Mouse (Mus musculus) C2C12 (cell line): Measurements from ENCODE around the gene Klc2. TPM values are rescaled to one million over a fixed set of nuclear protein-coding genes. Genes with fewer than 3 reads are reported as not detected.
A peak's percentile ranks its signal among the peaks of the same experiment; 100 is the strongest.

Experiments used
- H3K27me3 ChIP-seq: one replicate; pipeline ENCODE4 v1.6.1; 2011; ENCODE audit not compliant: control insufficient read depth, insufficient read depth, insufficient read length
- H3K36me3 ChIP-seq: one replicate; pipeline ENCODE4 v1.6.1; 2011; ENCODE audit not compliant: control insufficient read depth, insufficient read depth
- H3K4me3 ChIP-seq: one replicate; pipeline ENCODE4 v1.5.1; 2011; ENCODE audit warnings: mild to moderate bottlenecking, control low read depth; ENCODE audit not compliant: poor library complexity, insufficient read depth, severe bottlenecking
- H3K79me2 ChIP-seq: one replicate; pipeline ENCODE4 v1.6.1; 2011; ENCODE audit not compliant: control insufficient read depth, insufficient read depth
- H3K79me3 ChIP-seq: one replicate; pipeline ENCODE4 v1.6.1; 2011; ENCODE audit warnings: low read depth, control low read depth
- H3ac ChIP-seq: one replicate; pipeline ENCODE3; 2011; ENCODE audit warnings: low read depth; ENCODE audit not compliant: control insufficient read depth, insufficient read length
- CEBPB ChIP-seq: IDR thresholded peaks from one replicate; pipeline ENCODE4 v1.6.1; 2011; ENCODE audit warnings: low read depth, mild to moderate bottlenecking, control low read depth, moderate library complexity
- CTCF ChIP-seq: IDR thresholded peaks from one replicate; pipeline ENCODE4 v1.5.1; 2011; ENCODE audit not compliant: control insufficient read depth, insufficient read depth, insufficient read length
- FOSL1 ChIP-seq: IDR thresholded peaks from one replicate; pipeline ENCODE4 v1.8.0; 2011; ENCODE audit warnings: mild to moderate bottlenecking, low read length; ENCODE audit not compliant: poor library complexity, insufficient read depth, severe bottlenecking
- MAX ChIP-seq: IDR thresholded peaks from one replicate; pipeline ENCODE4 v1.6.1; 2011; ENCODE audit warnings: mild to moderate bottlenecking, control low read depth
- MYOD1 ChIP-seq: IDR thresholded peaks from one replicate; pipeline ENCODE4 v1.6.1; 2011; ENCODE audit warnings: low read depth; ENCODE audit not compliant: control insufficient read depth, insufficient read length
- MYOG ChIP-seq: IDR thresholded peaks from one replicate; pipeline ENCODE4 v1.6.1; 2011; ENCODE audit not compliant: control insufficient read depth, insufficient read length; ENCODE audit errors: extremely low read depth
- USF1 ChIP-seq: IDR thresholded peaks from one replicate; pipeline ENCODE4 v1.6.1; 2011; ENCODE audit warnings: low read depth, mild to moderate bottlenecking, control low read depth, moderate library complexity
- polyA plus RNA-seq: library from polyadenylated mRNA; unstranded; fragments of >200 nt; fragmentation: generic; extraction: Trizol; gene quantifications from one replicate; pipeline ENCODE4 v1.2.1, GENCODE M21; 2012; ENCODE audit warnings: missing spikeins

Gene Klc2
- polyA plus RNA-seq, 1 experiment: 30.5 TPM

DNA sequence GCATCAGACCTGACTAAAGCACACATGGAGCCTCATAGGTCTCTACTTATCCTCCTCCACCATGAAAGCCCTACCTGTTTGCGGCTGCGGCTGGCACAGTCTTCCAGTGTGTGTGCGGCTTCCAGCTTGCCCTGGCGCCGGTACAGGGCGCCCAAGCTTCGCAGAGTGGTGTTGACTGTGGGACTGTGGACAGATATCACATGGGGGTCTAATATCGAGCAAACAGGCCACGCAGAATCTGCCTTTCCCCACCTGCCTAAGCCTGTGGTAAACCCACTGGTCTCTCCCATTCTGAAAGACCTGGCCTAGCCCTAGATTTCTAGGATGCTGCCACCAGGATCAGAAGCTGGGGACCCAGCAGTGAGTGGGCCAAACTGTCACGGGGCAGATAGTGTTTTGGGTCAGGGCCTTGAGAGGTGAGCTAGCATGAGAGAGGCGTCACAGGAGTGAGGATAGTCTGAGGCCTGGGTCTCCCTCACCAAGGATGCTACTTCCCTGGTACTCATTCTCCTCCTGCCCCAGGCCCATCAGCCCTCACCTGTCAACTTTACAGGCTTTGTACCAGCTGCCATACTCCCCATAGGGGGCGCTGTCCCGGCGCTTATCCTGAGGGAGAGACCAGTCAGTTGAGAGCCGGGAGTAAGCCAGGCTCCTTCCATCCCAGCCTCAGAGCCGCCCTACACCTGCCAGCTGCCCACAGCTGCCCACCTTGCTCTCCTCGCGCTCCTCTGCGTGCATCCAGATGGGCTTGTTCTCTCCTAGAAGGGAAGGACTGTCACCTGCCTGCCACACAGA lies 8.5 kb downstream of the Klc2 start:
- Histone ChIP-seq H3K36me3 (peaks cover 37% of the 10 kb centered on the region), H3K27me3 (no peaks in the 10 kb centered on the region), H3K79me3 (peaks cover 10% of the 10 kb centered on the region), H3ac (no peak overlapping the region), H3K79me2 (peaks cover 19% of the 10 kb centered on the region), H3K4me3 (no peak overlapping the region)
- TF ChIP-seq CEBPB (no peak), MAX (no peak), FOSL1 (no peak), USF1 (no peak), MYOD1 (no peak), MYOG (no peak), CTCF (no peak)

DNA sequence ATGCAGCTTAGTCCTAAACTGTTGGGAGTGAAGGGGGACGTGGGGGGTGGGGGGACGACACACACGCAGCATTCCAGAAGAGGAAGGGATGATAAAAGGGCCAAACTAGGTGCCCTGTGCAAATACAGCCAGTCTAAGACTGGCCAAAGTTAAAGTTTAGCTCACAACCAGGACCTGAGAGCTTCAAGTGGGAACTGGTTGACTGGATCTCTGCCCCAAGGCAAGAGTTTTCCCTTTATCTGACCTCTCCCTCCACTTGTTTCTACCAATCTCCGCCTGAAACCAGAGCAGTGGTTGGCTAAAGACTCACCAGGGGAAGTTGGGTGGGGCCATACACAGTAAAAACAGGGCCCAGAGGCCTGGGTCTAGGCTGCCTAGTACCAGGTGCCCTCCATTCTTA lies 9.7 kb downstream of the Klc2 start:
- Histone ChIP-seq H3K79me2 (peaks cover 23% of the 10 kb centered on the region), H3K36me3 (peaks cover 48% of the 10 kb centered on the region), H3K4me3 (no peak overlapping the region), H3K27me3 (no peaks in the 10 kb centered on the region), H3K79me3 (peaks cover 13% of the 10 kb centered on the region), H3ac (no peak overlapping the region)
- no peak for TF ChIP-seq MYOG
- TF ChIP-seq CTCF: no peak
- no peak for TF ChIP-seq CEBPB
- TF ChIP-seq FOSL1: no peak
- no peak for TF ChIP-seq USF1
- TF ChIP-seq MYOD1: no peak
- no peak for TF ChIP-seq MAX

DNA sequence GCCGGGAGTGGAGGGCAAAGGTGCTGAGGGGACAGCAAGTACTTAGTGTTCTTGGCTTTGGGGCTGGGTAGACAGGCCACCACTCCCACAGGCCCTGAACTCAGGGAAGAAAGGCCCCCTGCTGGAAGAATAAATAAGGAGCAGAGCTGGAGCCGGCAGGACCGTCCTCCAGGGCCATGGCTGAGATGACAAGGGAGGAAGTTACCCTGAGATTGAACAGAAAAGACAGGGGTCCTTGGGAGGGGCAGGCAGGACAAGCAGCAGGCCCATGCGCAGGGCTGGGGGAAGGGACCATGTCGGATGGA lies 10.1 kb downstream of the Klc2 start:
- TF ChIP-seq CEBPB: no peak
- no peak for TF ChIP-seq USF1
- TF ChIP-seq MAX: no peak
- TF ChIP-seq MYOD1: no peak
- TF ChIP-seq CTCF: no peak
- no peak for TF ChIP-seq FOSL1

DNA sequence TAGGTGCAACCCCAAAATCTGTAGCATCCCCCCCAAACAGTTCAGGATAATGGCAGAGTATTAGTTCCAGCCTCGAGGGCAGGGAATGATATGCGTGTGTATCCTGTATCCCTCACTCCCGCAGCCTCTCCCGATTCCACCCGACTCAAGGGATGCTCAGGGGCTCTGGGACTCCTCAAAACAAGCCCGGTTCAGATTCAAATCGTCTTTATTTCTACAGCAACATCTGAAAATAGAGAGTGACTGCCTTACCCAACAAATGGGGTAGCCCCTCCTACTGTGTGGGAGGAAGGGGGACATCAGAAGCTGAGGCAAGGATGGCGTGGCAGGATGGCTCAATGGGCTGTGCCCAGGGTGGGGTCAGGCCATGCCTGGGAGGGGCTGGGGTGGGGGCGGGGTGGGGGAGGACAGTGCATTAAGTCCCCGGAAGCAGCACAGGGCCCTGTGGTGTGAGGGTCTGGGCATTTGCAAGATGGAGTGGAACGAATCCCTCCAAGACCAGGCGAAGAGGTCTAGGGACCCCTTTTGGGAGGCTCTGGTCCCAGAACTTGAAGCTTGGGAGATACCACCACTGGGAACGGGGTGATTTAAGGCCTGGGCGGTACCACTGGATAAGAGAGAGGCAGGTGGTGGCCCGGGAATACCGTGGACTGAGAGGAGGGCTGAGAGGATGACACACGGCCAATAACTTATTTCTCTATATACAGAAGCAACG lies 10.6 kb downstream of the Klc2 start:
- peaks cover 55% of the 10 kb centered on the region for H3K36me3 ChIP-seq
- H3K79me3 ChIP-seq: peaks cover 13% of the 10 kb centered on the region
- no peak for TF ChIP-seq MYOD1
- no peak for TF ChIP-seq FOSL1
- no peak for TF ChIP-seq CEBPB
- TF ChIP-seq CTCF: no peak
- TF ChIP-seq MYOG: no peak
- no peak for TF ChIP-seq USF1
- no peak for TF ChIP-seq MAX
- H3ac ChIP-seq: no peak overlapping the region
- no peak overlapping the region for H3K4me3 ChIP-seq
- no peaks in the 10 kb centered on the region for H3K27me3 ChIP-seq
- peaks cover 23% of the 10 kb centered on the region for H3K79me2 ChIP-seq

More for the DNA sequence above, 10.1 kb downstream of the Klc2 start:
- H3ac ChIP-seq: no peak overlapping the region
- H3K79me2 ChIP-seq: peaks cover 23% of the 10 kb centered on the region
- H3K27me3 ChIP-seq: no peaks in the 10 kb centered on the region
- H3K36me3 ChIP-seq: peaks cover 53% of the 10 kb centered on the region
- H3K79me3 ChIP-seq: peaks cover 13% of the 10 kb centered on the region
- H3K4me3 ChIP-seq: no peak overlapping the region

DNA sequence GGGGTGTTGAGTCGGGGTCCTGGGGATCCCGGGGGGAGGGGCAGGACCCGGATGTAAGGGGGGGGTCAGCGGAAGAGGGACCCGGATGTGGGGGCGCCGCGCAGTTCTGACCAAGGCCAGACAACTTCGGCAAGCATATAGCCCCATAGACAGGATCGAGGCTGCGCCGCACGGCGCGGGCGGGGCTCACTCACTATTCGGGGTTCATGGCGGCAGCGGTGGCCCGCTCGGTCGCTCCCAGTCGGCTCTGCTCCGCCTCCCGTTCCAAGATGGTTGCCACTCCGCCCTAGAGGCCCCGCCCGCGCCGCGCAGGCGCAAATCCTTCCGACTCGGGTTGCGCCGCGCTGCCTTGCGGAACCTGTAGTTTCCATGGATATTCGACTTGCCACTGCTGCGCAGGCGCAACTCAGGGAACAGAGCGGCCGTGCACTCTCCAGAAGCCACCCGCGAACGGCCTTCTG lies 11.6 kb downstream of the Klc2 start, which contains the start of gene Rab1b:
Gene Rab1b (minus strand): TSS at position 342 of the 461 bp plus-strand sequence.
- H3K4me3 ChIP-seq: peak within 1 kb of the TSS; percentile 97
- H3K79me3 ChIP-seq: peaks cover 13% of the 10 kb centered on the region
- no peak for TF ChIP-seq MAX
- no peak for TF ChIP-seq CEBPB

DNA sequence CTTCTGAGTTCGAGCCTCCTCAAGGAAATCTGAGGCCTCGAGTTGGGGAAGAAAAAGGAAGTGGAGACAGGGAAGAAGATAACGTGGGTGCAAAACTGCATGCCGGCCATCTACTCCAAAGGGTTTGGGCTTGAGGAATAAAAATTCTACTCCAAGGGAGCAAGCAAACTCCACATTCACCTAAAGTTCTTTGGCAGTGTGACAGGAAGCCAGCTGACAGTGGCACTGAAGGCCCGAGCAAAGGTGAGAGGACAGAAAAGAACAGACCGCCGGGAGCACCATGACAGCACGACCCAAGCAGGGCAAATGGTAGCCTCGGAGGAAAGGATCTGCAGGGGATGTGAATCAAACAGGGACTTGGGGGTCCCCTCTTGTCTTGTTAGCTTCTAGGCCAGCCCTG lies 12.3 kb downstream of the Klc2 start:
- Histone ChIP-seq H3K79me2 (peaks cover 23% of the 10 kb centered on the region), H3ac (peak overlapping the region; percentile 79), H3K79me3 (peaks cover 13% of the 10 kb centered on the region), H3K36me3 (peaks cover 62% of the 10 kb centered on the region), H3K4me3 (peak overlapping the region; percentile 97), H3K27me3 (no peaks in the 10 kb centered on the region)
- no peak for TF ChIP-seq USF1
- TF ChIP-seq MYOG: no peak
- TF ChIP-seq CTCF: no peak
- TF ChIP-seq MYOD1: no peak
- no peak for TF ChIP-seq FOSL1
- no peak for TF ChIP-seq MAX
- TF ChIP-seq CEBPB: no peak

More for the DNA sequence above, 11.6 kb downstream of the Klc2 start, which contains the start of gene Rab1b:
- Histone ChIP-seq H3K36me3 (peaks cover 59% of the 10 kb centered on the region), H3ac (peak within 1 kb of the TSS; percentile 79), H3K27me3 (no peaks in the 10 kb centered on the region), H3K79me2 (peaks cover 23% of the 10 kb centered on the region)
